Mouse (Mus musculus) embryonic fibroblast, embryonic 13.5 days (primary cell): ENCODE measurements around the gene Prss53. TPM values are rescaled to one million over a fixed set of nuclear protein-coding genes. Genes with fewer than 3 reads are reported as not detected.
"Not testable (repeated sequence)": the region's sequence is repeated elsewhere in the genome, so short reads cannot be mapped to it uniquely, and the experiment has no call there.

Experiments
- H3K27ac ChIP-seq: 2 replicates; pipeline ENCODE4 v1.5.1; 2012; ENCODE audit warnings: low read length, control low read depth, inconsistent platforms; ENCODE audit not compliant: insufficient read depth
- H3K4me1 ChIP-seq: 2 replicates; pipeline ENCODE4 v1.6.1; 2011; ENCODE audit warnings: low read length; ENCODE audit not compliant: control insufficient read depth, insufficient read depth
- H3K4me3 ChIP-seq: 2 replicates; pipeline ENCODE4 v1.5.1; 2011; ENCODE audit warnings: mild to moderate bottlenecking, control low read depth, low read length; ENCODE audit not compliant: insufficient read depth
- CTCF ChIP-seq: IDR thresholded peaks from 2 replicates; pipeline ENCODE4 v1.5.1; 2011; ENCODE audit warnings: mild to moderate bottlenecking, control low read depth, low read length, moderate library complexity, borderline replicate concordance; ENCODE audit not compliant: insufficient read depth
- POLR2A ChIP-seq: IDR thresholded peaks from 2 replicates; pipeline ENCODE4 v1.6.1; 2011; ENCODE audit warnings: low read depth, mild to moderate bottlenecking, control low read depth, low read length, moderate library complexity
- polyA plus RNA-seq: library from polyadenylated mRNA; stranded (reverse); fragments of >200 nt; gene quantifications from 2 replicates; pipeline ENCODE4 v1.2.4, GENCODE M21; 2011; ENCODE audit warnings: low read depth; ENCODE audit not compliant: missing spikeins, insufficient read length

Prss53 gene
- polyA plus RNA-seq, 1 experiment = 0.65 TPM

DNA sequence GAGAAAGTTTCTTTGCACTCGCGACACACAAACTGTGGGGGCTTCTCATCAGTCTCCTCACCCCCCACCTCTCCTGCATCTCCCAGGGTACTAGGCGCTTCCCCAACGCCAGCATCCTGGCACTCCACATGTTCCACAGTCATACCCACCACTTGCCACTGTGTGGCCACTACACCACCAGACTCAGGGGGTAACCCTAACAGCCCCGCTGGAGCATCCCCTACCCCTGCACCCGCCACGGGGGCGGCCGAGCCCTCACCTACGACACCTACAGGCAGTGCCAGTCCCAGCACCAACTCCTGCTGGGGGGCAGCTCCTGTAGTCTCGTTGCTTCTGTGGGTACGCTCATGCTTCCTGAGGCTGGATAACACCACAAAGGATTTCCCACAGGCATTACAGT, 24.3 kb downstream of the Prss53 start:
- TF ChIP-seq POLR2A (no peak), CTCF (no peak)
- no peak overlapping the region for H3K27ac ChIP-seq
- no peak overlapping the region for H3K4me3 ChIP-seq
- H3K4me1 ChIP-seq = 0 out of 2 replicates have a peak, but pooled peaks cover 9% of the 10 kb centered on the region

DNA sequence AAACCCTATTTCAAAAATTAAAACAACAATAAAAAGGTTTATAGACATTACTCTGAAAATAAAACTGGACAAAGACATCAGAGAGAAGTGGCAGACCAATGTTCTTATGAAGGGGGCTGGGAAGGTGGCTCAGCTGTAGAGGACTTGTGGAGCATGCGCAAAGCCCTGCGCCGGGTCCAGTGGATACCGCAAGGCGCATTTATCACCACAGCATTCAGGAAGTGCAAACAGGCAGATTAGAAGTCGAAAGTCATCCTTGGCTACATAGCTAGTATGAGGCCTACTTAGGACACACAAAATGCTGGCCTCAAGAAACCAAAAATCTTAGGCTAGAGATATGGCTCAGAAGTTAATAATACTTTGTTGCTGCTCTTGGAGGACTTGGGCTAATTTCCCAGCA, 32.5 kb downstream of the Prss53 start:
- no peaks in the 10 kb centered on the region for H3K4me1 ChIP-seq
- H3K4me3 ChIP-seq = no peak overlapping the region

DNA sequence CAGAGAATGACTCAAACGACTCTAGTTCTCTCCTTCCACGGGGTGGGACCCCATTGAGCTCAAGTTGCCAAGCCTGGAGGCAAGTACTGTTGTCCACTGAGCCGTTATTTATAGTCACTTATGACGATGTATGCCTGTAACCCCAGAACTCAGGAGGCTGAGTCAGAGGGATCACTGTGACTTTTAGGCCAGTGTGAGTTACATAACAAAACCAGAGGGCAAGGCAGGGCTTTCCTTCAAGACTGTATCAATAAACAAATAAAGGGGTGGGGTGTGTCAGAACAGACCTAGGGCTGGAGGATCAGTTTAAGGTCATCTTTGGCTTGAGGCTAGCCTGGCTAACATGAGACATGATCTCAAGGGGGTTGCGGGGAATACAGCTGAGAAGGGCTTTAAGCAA, 39.9 kb downstream of the Prss53 start:
- TF ChIP-seq CTCF (no peak), POLR2A (no peak)
- peaks cover 6% of the 10 kb centered on the region for H3K4me1 ChIP-seq
- peak overlapping the region; percentile 43; the same call in 1 of the 2 replicates for H3K27ac ChIP-seq
- no peak overlapping the region for H3K4me3 ChIP-seq

More for the DNA sequence above, 32.5 kb downstream of the Prss53 start:
- TF ChIP-seq POLR2A = no peak
- TF ChIP-seq CTCF = no peak
- H3K27ac ChIP-seq = no peak overlapping the region

DNA sequence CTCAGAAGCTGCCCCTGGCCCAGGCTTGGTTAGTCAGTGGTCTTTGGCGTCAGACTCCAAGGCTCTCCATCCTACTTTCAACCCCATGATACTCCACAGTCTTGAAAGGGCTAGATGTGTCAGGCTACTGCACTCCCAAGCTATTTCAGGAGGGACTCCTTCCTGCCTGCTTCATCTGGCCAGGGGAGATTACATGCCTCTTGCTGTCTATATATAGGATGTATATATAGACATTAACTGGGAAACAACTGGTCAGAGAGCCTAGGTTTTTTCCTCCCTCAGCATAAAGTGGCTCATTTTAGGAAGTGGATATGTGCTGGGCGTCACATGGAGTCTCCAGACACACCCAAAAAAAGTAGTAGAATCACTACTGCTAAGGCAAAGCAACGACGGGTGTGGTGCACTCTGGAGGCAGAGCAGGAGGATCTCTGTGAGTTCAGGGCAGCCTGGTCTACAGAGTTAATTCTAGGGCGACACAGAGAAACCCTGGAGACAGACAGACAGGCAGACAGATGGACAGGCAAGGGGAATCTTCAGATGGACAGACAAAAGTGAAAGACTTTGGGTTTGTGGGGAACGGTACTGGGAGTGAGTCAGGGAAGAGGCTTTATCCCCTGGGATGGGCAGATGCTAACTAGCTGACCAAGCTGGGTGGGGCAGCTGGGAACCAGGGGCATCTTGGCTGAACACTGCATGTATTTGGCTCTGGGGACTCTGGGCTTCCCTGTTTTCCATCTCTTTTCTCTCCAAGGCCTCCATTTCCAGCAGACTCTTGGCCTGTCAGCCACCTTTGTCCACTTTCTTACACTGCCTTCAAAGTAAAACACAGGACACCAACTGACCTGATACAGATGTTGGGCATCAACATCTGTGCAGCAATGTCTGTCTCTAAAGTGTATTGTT, 40.5 kb downstream of the Prss53 start:
- peaks cover 6% of the 10 kb centered on the region for H3K4me1 ChIP-seq
- H3K4me3 ChIP-seq = no peak overlapping the region
- TF ChIP-seq CTCF = no peak
- 0 out of 2 replicates have a peak, but pooled peaks have one; percentile 16 for TF ChIP-seq POLR2A
- peak overlapping the region; percentile 43; the same call in 1 of the 2 replicates for H3K27ac ChIP-seq

DNA sequence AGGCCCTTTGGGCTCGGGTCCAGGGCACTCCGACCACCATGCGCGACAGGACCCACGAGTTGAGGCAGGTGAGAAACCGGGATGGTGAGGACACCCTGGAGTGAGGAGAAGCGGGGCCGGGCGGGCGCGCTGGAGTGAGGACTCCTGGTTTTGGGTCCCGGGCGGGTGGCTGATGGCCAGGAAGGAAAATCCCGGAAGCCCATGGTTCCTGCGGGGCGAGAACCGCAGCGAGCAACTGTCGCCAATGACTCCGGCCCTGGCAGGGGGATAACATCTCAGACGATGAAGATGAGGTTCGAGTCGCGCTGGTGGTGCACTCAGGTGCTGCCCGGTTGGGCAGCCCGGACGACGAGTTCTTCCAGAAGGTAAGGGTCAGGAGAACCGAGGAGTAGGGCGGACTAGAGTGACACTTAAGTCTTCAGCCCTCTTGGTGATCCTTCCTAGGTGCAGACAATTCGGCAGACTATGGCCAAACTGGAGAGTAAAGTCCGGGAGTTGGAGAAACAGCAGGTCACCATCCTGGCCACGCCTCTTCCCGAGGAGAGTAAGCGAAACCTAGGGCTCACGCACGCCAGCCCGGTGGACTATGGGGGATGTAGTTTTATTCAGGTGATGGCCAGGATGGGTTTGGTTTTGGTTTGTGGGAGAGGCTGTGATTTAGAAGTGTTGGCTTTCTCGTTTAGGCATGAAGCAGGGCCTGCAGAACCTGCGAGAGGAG, 48.6 kb downstream of the Prss53 start:
- peak overlapping the region; percentile 94 for H3K4me3 ChIP-seq
- H3K27ac ChIP-seq = peak overlapping the region; percentile 89
- TF ChIP-seq CTCF (no peak), POLR2A (peak; percentile 94)
- no peaks in the 10 kb centered on the region for H3K4me1 ChIP-seq

DNA sequence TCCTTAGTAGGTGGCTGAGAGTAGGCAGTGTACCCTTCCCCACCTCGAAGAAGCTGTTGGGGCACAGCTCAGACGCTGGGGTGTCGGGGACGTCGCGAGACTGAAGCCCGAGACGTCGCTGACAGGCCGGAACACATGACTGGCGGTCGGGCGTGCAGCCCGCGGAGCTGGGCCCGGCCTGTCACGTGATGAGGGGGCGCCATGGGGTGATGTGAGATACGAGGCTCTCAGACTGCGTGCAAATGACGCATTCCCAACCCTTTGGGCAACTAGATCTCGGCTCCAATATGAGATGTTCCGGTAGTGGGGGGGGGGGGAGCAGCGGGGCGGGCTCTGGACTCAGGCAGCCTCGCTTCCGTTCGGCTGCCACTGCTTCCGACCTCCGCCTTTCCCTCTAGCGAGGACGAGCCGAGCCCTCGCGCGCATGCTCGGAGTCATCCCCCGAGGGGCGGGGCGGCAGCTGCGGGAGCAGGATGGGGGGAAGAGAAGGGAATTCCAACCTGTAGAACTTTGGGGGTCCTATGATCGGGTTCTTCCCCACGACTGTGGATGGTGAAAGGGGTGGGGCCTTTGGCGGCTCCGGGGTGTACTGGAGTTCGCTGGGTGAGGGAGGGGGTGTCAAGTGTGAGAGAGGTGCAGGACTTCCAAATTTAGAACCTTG, 49.3 kb downstream of the Prss53 start:
- peak overlapping the region; percentile 93 for H3K27ac ChIP-seq
- TF ChIP-seq CTCF (no peak), POLR2A (peak; percentile 84)
- H3K4me1 ChIP-seq = no peaks in the 10 kb centered on the region
- peak overlapping the region; percentile 94 for H3K4me3 ChIP-seq

DNA sequence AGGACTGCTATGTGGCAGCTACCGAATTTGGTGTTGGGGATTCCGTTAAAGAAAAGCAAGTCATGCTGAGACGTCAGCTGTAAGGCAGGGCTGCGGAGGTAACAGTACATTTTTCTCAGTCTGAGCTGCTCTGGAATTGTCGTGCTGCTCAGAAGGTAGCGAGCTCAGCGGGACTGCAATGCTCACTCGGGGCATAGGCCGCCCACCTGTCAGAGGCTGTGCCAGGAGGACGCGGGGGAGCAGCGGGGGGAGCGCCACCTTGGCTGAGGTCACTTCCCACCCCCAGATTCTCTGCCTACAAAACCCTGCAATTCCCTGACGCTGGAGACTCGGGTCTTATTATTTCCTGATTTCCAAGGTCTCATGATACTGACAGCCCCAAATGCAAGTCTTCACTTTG, 49.9 kb downstream of the Prss53 start:
- Histone ChIP-seq H3K27ac (peak overlapping the region; percentile 93), H3K4me3 (peak overlapping the region; percentile 22), H3K4me1 (no peaks in the 10 kb centered on the region)
- peak; percentile 12; the same call in 1 of the 2 replicates for TF ChIP-seq POLR2A
- no peak for TF ChIP-seq CTCF

DNA sequence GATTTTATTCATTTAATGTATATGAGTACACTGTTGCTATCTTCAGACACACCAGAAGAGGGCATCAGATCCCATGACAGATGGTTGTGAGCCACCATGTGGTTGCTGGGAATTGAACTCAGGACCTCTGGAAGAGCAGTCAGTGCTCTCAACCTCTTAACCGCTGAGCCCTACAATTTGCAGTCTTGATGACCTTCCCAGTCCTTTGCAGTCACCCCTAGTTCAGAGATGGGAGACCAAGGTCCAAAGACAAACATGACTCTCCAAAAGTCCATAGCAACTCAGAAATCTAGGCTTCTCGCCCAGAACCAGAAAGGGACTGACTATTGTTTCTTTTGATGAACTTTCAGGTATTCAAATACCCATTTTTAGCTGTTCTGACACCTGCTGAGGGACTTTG, 50.7 kb downstream of the Prss53 start:
- not testable (repeated sequence) for H3K4me1 ChIP-seq, H3K4me3 ChIP-seq, H3K27ac ChIP-seq

DNA sequence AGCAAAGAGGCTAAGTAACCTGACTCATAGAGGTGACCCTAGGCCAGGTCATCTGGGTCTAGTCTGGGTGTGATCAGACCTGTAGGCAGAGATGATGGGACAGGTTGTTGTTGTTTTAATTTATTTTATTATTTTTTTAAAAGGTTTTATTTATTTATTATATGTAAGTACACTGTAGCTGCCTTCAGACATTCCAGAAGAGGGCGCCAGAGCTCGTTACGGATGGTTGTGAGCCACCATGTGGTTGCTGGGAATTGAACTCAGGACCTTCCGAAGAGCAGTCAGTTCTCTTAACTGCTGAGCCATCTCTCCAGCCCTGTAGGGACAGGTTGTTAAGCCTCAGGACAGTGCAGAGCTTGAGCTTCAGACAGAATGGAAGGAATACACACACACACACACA, 52.9 kb downstream of the Prss53 start:
- H3K27ac ChIP-seq, H3K4me1 ChIP-seq, H3K4me3 ChIP-seq: not testable (repeated sequence)

DNA sequence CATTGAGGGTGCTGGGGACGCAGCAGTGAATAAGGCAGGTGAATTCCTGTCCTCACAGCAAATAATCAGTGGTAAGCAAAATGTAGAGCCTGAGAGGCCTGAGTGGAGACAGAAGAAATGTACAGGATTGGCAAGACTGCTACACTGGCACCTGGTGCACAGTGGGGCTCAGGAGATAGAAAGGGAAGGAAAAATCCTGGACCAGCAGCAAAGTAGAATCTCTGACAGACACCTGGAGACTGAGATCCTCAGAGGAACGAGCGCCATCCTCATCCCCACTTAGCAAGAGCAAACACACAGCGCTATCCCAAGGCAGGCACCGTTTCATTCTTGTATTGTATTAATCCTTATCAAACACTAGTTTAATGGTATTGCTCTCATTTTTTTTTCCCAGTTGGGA, 53.3 kb downstream of the Prss53 start:
- H3K27ac ChIP-seq = no peak overlapping the region
- no peaks in the 10 kb centered on the region for H3K4me1 ChIP-seq
- TF ChIP-seq CTCF (no peak), POLR2A (no peak)

More for the DNA sequence above, 53.3 kb downstream of the Prss53 start:
- no peak overlapping the region for H3K4me3 ChIP-seq

Other genes starting within 250 kb of the Prss53 start
- gene Bcl7c, start 182.0 kb downstream of the Prss53 start, polyA plus RNA-seq = 53.2 and 57.0 TPM in 2 replicates
- gene Ctf1, start 178.2 kb downstream of the Prss53 start, polyA plus RNA-seq = 14.9 and 27.8 TPM in 2 replicates
- not detected in 2 replicates for gene Ctf2, start 158.8 kb downstream of the Prss53 start, polyA plus RNA-seq
- 16.0 and 17.8 TPM in 2 replicates for gene Fbxl19, start 146.4 kb downstream of the Prss53 start, polyA plus RNA-seq
- 19.8 and 23.3 TPM in 2 replicates for gene Orai3, start 121.2 kb downstream of the Prss53 start, polyA plus RNA-seq
- gene Setd1a, start 114.3 kb downstream of the Prss53 start, polyA plus RNA-seq = 29.3 and 33.8 TPM in 2 replicates
- gene Gm49388, start 105.4 kb downstream of the Prss53 start, polyA plus RNA-seq = not detected in 2 replicates
- gene Hsd3b7, start 90.4 kb downstream of the Prss53 start, polyA plus RNA-seq = 8.0 and 9.4 TPM in 2 replicates
- 70.3 and 90.0 TPM in 2 replicates for gene Stx4a, start 66.7 kb downstream of the Prss53 start, polyA plus RNA-seq
- gene Stx1b, start 66.4 kb downstream of the Prss53 start, polyA plus RNA-seq = 1.8 and 4.4 TPM in 2 replicates
- gene Zfp646, start 14.7 kb downstream of the Prss53 start, polyA plus RNA-seq = 18.4 and 20.1 TPM in 2 replicates
- 8.9 and 15.6 TPM in 2 replicates for gene Zfp668, start 14.1 kb downstream of the Prss53 start, polyA plus RNA-seq
- gene Gm21974, start 4.5 kb upstream of the Prss53 start, polyA plus RNA-seq = not detected in 2 replicates
- gene Vkorc1, start 4.6 kb upstream of the Prss53 start, polyA plus RNA-seq = 107 and 146 TPM in 2 replicates
- gene Bckdk, start 13.1 kb upstream of the Prss53 start, polyA plus RNA-seq = 57.3 and 63.5 TPM in 2 replicates
- 19.8 and 24.5 TPM in 2 replicates for gene Kat8, start 21.5 kb upstream of the Prss53 start, polyA plus RNA-seq
- gene Prss8, start 39.1 kb upstream of the Prss53 start, polyA plus RNA-seq = not detected in 2 replicates
- 6.8 and 7.1 TPM in 2 replicates for gene Prss36, start 55.8 kb upstream of the Prss53 start, polyA plus RNA-seq
- 861 and 978 TPM in 2 replicates for gene Fus, start 76.5 kb upstream of the Prss53 start, polyA plus RNA-seq
- 1.0 and 1.5 TPM in 2 replicates for gene Pycard, start 102.9 kb upstream of the Prss53 start, polyA plus RNA-seq
- not detected in 2 replicates for gene Trim72, start 113.0 kb upstream of the Prss53 start, polyA plus RNA-seq
- 0.20 and 1.8 TPM in 2 replicates for gene Itgam, start 171.7 kb upstream of the Prss53 start, polyA plus RNA-seq
- 0.11 TPM in 1 of 2 replicates, not detected in the other for gene Gm49368, start 171.7 kb upstream of the Prss53 start, polyA plus RNA-seq
- gene Itgax, start 238.6 kb upstream of the Prss53 start, polyA plus RNA-seq = not detected in 2 replicates